Mouse (Mus musculus) duodenum, adult 2 months (tissue): Measurements from ENCODE around the gene Plcg1. TPM values are rescaled to one million over a fixed set of nuclear protein-coding genes. Genes with fewer than 3 reads are reported as not detected.

Source experiments
- polyA plus RNA-seq: library from polyadenylated mRNA; depleted of rRNA; stranded (reverse); fragments of >200 nt; gene quantifications from 2 replicates; pipeline ENCODE4 v1.2.3, GENCODE M21; 2012; ENCODE audit warnings: low replicate concordance; rRNA removed

Plcg1 gene
- polyA plus RNA-seq = 8.1 and 12.0 TPM in 2 replicates

GRCm38 (mm10) chr2:160731117-160731838 lies at the start of gene Plcg1:
Gene Plcg1 (plus strand): TSS chr2:160731300.

Other genes with a start within 250 kb of the Plcg1 start
- gene Top1, start 85.4 kb upstream of the Plcg1 start, polyA plus RNA-seq = 14.9 and 28.6 TPM in 2 replicates
- gene Zhx3, start 141.7 kb downstream of the Plcg1 start, polyA plus RNA-seq = 4.5 and 5.1 TPM in 2 replicates
- 23.4 and 33.2 TPM in 2 replicates for gene Lpin3, start 149.4 kb downstream of the Plcg1 start, polyA plus RNA-seq
- 0.18 and 0.35 TPM in 2 replicates for gene Emilin3, start 181.0 kb downstream of the Plcg1 start, polyA plus RNA-seq